Mouse (Mus musculus): ENCODE results near the gene Rsl1d1. TPM values are rescaled to one million over a fixed set of nuclear protein-coding genes. Genes with fewer than 3 reads are reported as not detected.

Rsl1d1 gene
- polyA plus RNA-seq, 2 experiments: 43.6 to 109 TPM

GRCm38 (mm10) chr16:11175489-11176207, 27.5 kb downstream of the Rsl1d1 start:
- Histone ChIP-seq H3K4me1 (replicated peaks; ENCODE audit: control insufficient read depth in 2 of 2, insufficient read depth in 2 of 2, low read length in 1 of 2) (peaks cover 10 to 20% of the 10 kb centered on the region in 2 experiments), H3K27me3 (ENCODE audit: control insufficient read depth, insufficient read depth, low read length) (no peaks in the 10 kb centered on the region), H3K4me3 (ENCODE audit: insufficient read depth in 1 of 2, low read depth in 2 of 2, low read length in 2 of 2) (peak overlapping the region; percentile 77 to 99), H3K9me3 (ENCODE audit: control insufficient read depth, low read length) (no peaks in the 10 kb centered on the region), H3K36me3 (replicated peaks; ENCODE audit: control insufficient read depth, insufficient read depth, low read depth) (no peaks in the 10 kb centered on the region), H3K4me2 (ENCODE audit: low read depth) (peak overlapping the region; percentile 93), H3K9ac (replicated peaks) (peak overlapping the region; percentile 97), H3K27ac (peak overlapping the region; percentile 75)
- ATAC-seq (ENCODE audit: insufficient read depth) (peak; percentile 64), DNase-seq (ENCODE audit: low read depth in 3 of 3, low spot score in 3 of 3) (peak; percentile 59 to 73 (median 67))
- under 1% methylated on average over 72 of the region's 72 CpGs for WGBS (ENCODE audit: insufficient replicate concordance)
- TF ChIP-seq EP300 (IDR thresholded peaks at IDR 0.05; ENCODE audit: low read depth): no peak
- TF ChIP-seq CTCF (IDR thresholded peaks at IDR 0.05; ENCODE audit: low read depth): peak; percentile 34; the same call in 1 of the 2 replicates

GRCm38 (mm10) chr16:11175100-11175488, 28.0 kb downstream of the Rsl1d1 start:
- ATAC-seq (ENCODE audit: insufficient read depth) (no peak), DNase-seq (ENCODE audit: low read depth in 3 of 3, low spot score in 3 of 3) (peak in 1 of 3 experiments; percentile 11)
- WGBS (ENCODE audit: insufficient replicate concordance): 4% methylated on average over 9 of the region's 9 CpGs
- Histone ChIP-seq H3K4me1 (replicated peaks; ENCODE audit: control insufficient read depth in 2 of 2, insufficient read depth in 2 of 2, low read length in 1 of 2) (peaks cover 10 to 20% of the 10 kb centered on the region in 2 experiments), H3K9me3 (ENCODE audit: control insufficient read depth, low read length) (no peaks in the 10 kb centered on the region), H3K27ac (peak overlapping the region; percentile 75), H3K27me3 (ENCODE audit: control insufficient read depth, insufficient read depth, low read length) (no peaks in the 10 kb centered on the region), H3K9ac (replicated peaks) (peak overlapping the region; percentile 97), H3K4me3 (ENCODE audit: insufficient read depth in 1 of 2, low read depth in 2 of 2, low read length in 2 of 2) (peak overlapping the region; percentile 77 to 99), H3K4me2 (ENCODE audit: low read depth) (peak overlapping the region; percentile 93), H3K36me3 (replicated peaks; ENCODE audit: control insufficient read depth, insufficient read depth, low read depth) (no peaks in the 10 kb centered on the region)
- TF ChIP-seq EP300 (IDR thresholded peaks at IDR 0.05; ENCODE audit: low read depth) (no peak), CTCF (IDR thresholded peaks at IDR 0.05; ENCODE audit: low read depth) (no peak)

GRCm38 (mm10) chr16:11174671-11175081, 28.5 kb downstream of the Rsl1d1 start:
- peak; percentile 70 for TF ChIP-seq CTCF (IDR thresholded peaks at IDR 0.05; ENCODE audit: low read depth)
- no peak for TF ChIP-seq EP300 (IDR thresholded peaks at IDR 0.05; ENCODE audit: low read depth)
- Histone ChIP-seq H3K9ac (replicated peaks) (peak overlapping the region; percentile 97), H3K27me3 (ENCODE audit: control insufficient read depth, insufficient read depth, low read length) (no peaks in the 10 kb centered on the region), H3K9me3 (ENCODE audit: control insufficient read depth, low read length) (no peaks in the 10 kb centered on the region), H3K4me1 (replicated peaks; ENCODE audit: control insufficient read depth in 2 of 2, insufficient read depth in 2 of 2, low read length in 1 of 2) (peaks cover 10 to 20% of the 10 kb centered on the region in 2 experiments), H3K36me3 (replicated peaks; ENCODE audit: control insufficient read depth, insufficient read depth, low read depth) (no peaks in the 10 kb centered on the region), H3K4me3 (ENCODE audit: insufficient read depth in 1 of 2, low read depth in 2 of 2, low read length in 2 of 2) (peak overlapping the region; percentile 77 to 99), H3K27ac (peak overlapping the region; percentile 75; the same call in 1 of the 2 replicates), H3K4me2 (ENCODE audit: low read depth) (peak overlapping the region; percentile 93)
- peak; percentile 44 to 64 (median 48) for DNase-seq (ENCODE audit: low read depth in 3 of 3, low spot score in 3 of 3)
- no peak for ATAC-seq (ENCODE audit: insufficient read depth)
- WGBS (ENCODE audit: insufficient replicate concordance): 6% methylated on average over 10 of the region's 10 CpGs

GRCm38 (mm10) chr16:11171679-11172078, 31.5 kb downstream of the Rsl1d1 start:
- Histone ChIP-seq H3K36me3 (replicated peaks; ENCODE audit: control insufficient read depth, insufficient read depth, low read depth) (no peaks in the 10 kb centered on the region), H3K9me3 (ENCODE audit: control insufficient read depth, low read length) (no peaks in the 10 kb centered on the region), H3K4me1 (replicated peaks; ENCODE audit: control insufficient read depth in 2 of 2, insufficient read depth in 2 of 2, low read length in 1 of 2) (peaks cover 6 to 12% of the 10 kb centered on the region in 2 experiments), H3K4me3 (ENCODE audit: insufficient read depth in 1 of 2, low read depth in 2 of 2, low read length in 2 of 2) (no peak overlapping the region), H3K4me2 (ENCODE audit: low read depth) (no peak overlapping the region), H3K9ac (replicated peaks) (no peak overlapping the region), H3K27me3 (ENCODE audit: control insufficient read depth, insufficient read depth, low read length) (no peaks in the 10 kb centered on the region), H3K27ac (no peak overlapping the region)
- DNase-seq (ENCODE audit: low read depth in 3 of 3, low spot score in 3 of 3): no peak
- TF ChIP-seq CTCF (IDR thresholded peaks at IDR 0.05; ENCODE audit: low read depth) (no peak), EP300 (IDR thresholded peaks at IDR 0.05; ENCODE audit: low read depth) (no peak)
- ATAC-seq (ENCODE audit: insufficient read depth): no peak
- WGBS (ENCODE audit: insufficient replicate concordance): 74% methylated on average over 6 of the region's 6 CpGs

GRCm38 (mm10) chr16:11166431-11166830, 36.7 kb downstream of the Rsl1d1 start:
- Histone ChIP-seq H3K9me3 (ENCODE audit: control insufficient read depth, low read length) (no peaks in the 10 kb centered on the region), H3K9ac (replicated peaks) (no peak overlapping the region), H3K4me3 (ENCODE audit: insufficient read depth in 1 of 2, low read depth in 2 of 2, low read length in 2 of 2) (no peak overlapping the region), H3K36me3 (replicated peaks; ENCODE audit: control insufficient read depth, insufficient read depth, low read depth) (peaks cover 8% of the 10 kb centered on the region), H3K4me2 (ENCODE audit: low read depth) (no peak overlapping the region), H3K27ac (no peak overlapping the region), H3K27me3 (ENCODE audit: control insufficient read depth, insufficient read depth, low read length) (no peaks in the 10 kb centered on the region), H3K4me1 (replicated peaks; ENCODE audit: control insufficient read depth in 2 of 2, insufficient read depth in 2 of 2, low read length in 1 of 2) (peaks cover 0 to 5% of the 10 kb centered on the region in 2 experiments; a peak in 1 of 4 replicates)
- TF ChIP-seq EP300 (IDR thresholded peaks at IDR 0.05; ENCODE audit: low read depth) (no peak), CTCF (IDR thresholded peaks at IDR 0.05; ENCODE audit: low read depth) (no peak)
- ATAC-seq (ENCODE audit: insufficient read depth) (no peak), DNase-seq (ENCODE audit: low read depth in 3 of 3, low spot score in 3 of 3) (no peak)
- 47% methylated on average over 2 of the region's 2 CpGs for WGBS (ENCODE audit: insufficient replicate concordance)
